Mouse (Mus musculus): ENCODE measurements around the gene Parp4. TPM values are rescaled to one million over a fixed set of nuclear protein-coding genes. Genes with fewer than 3 reads are reported as not detected.

Parp4 gene
- polyA plus RNA-seq (2015; fragmentation: Nextera tagmentation; extraction: Ambion mirVana): 1.6 and 1.7 TPM in 2 replicates

- Histone ChIP-seq H3K27ac (no peak within 1 kb of the TSS), H3K4me2 (peak within 1 kb of the TSS; percentile 62), H3K27me3 (0 out of 2 replicates have a peak, but pooled peaks cover 7% of the 10 kb centered on the region), H3K4me3 (peak within 1 kb of the TSS; percentile 45), H3K4me1 (replicated peaks) (peaks cover 17% of the 10 kb centered on the region), H3K36me3 (no peaks in the 10 kb centered on the region), H3K9me3 (no peaks in the 10 kb centered on the region), H3K9ac (peak within 1 kb of the TSS; percentile 67)
- under 1% methylated on average over 24 of the region's 24 CpGs for WGBS
- no peak for ATAC-seq (ENCODE audit: low FRiP score)
Observed at GRCm38 (mm10) chr14:56575416-56575815, at the start of gene Parp4, which contains the start of gene Cenpj. Gene Parp4, plus strand, starts transcription at chr14:56575619. Gene Cenpj, minus strand, starts transcription at chr14:56575425.

- Histone ChIP-seq H3K4me3 (no peak overlapping the region), H3K36me3 (peaks cover 45% of the 10 kb centered on the region), H3K27me3 (no peaks in the 10 kb centered on the region), H3K9ac (no peak overlapping the region), H3K4me1 (replicated peaks) (no peaks in the 10 kb centered on the region), H3K4me2 (no peak overlapping the region), H3K9me3 (no peaks in the 10 kb centered on the region), H3K27ac (no peak overlapping the region)
- no peak for ATAC-seq (ENCODE audit: low FRiP score)
- WGBS: 71% methylated on average over 2 of the region's 2 CpGs
Observed at GRCm38 (mm10) chr14:56530788-56531187, 44.6 kb upstream of the Parp4 start.

- H3K27me3 ChIP-seq: no peaks in the 10 kb centered on the region
- no peak for ATAC-seq (ENCODE audit: low FRiP score)
- no peak overlapping the region for H3K4me3 ChIP-seq
- WGBS: 86% methylated on average over 1 of the region's 1 CpGs
- no peaks in the 10 kb centered on the region for H3K9me3 ChIP-seq
- H3K9ac ChIP-seq: no peak overlapping the region
- H3K27ac ChIP-seq: no peak overlapping the region
- H3K4me2 ChIP-seq: no peak overlapping the region
- peaks cover 15% of the 10 kb centered on the region for H3K36me3 ChIP-seq
- no peaks in the 10 kb centered on the region for H3K4me1 ChIP-seq (replicated peaks)
Observed at GRCm38 (mm10) chr14:56544946-56545345, 30.5 kb upstream of the Parp4 start.

- Histone ChIP-seq H3K9me3 (no peaks in the 10 kb centered on the region), H3K9ac (no peak overlapping the region), H3K4me1 (replicated peaks) (no peaks in the 10 kb centered on the region), H3K27ac (no peak overlapping the region), H3K36me3 (peaks cover 15% of the 10 kb centered on the region), H3K4me3 (no peak overlapping the region), H3K4me2 (no peak overlapping the region), H3K27me3 (no peaks in the 10 kb centered on the region)
- ATAC-seq (ENCODE audit: low FRiP score): no peak
- 94% methylated on average over 4 of the region's 4 CpGs for WGBS
Observed at GRCm38 (mm10) chr14:56545491-56545890, 29.9 kb upstream of the Parp4 start.

- ATAC-seq (ENCODE audit: low FRiP score): no peak
- Histone ChIP-seq H3K36me3 (peaks cover 37% of the 10 kb centered on the region), H3K27me3 (no peaks in the 10 kb centered on the region), H3K27ac (no peak overlapping the region), H3K9me3 (no peaks in the 10 kb centered on the region), H3K4me1 (replicated peaks) (no peaks in the 10 kb centered on the region), H3K4me2 (no peak overlapping the region), H3K4me3 (no peak overlapping the region), H3K9ac (no peak overlapping the region)
- WGBS: 91% methylated on average over 4 of the region's 4 CpGs
Observed at GRCm38 (mm10) chr14:56550960-56551359, 24.5 kb upstream of the Parp4 start.

GRCm38 (mm10) chr14:56552924-56553323 lies 22.5 kb upstream of the Parp4 start:
- Histone ChIP-seq H3K4me3 (no peak overlapping the region), H3K4me2 (no peak overlapping the region), H3K27me3 (no peaks in the 10 kb centered on the region), H3K36me3 (peaks cover 42% of the 10 kb centered on the region), H3K27ac (no peak overlapping the region), H3K9ac (no peak overlapping the region; the same call in 1 of the 2 replicates), H3K4me1 (replicated peaks) (no peaks in the 10 kb centered on the region), H3K9me3 (no peaks in the 10 kb centered on the region)
- WGBS: 92% methylated on average over 6 of the region's 6 CpGs
- ATAC-seq (ENCODE audit: low FRiP score): no peak

GRCm38 (mm10) chr14:56553331-56553730 lies 22.1 kb upstream of the Parp4 start:
- no peak overlapping the region for H3K4me2 ChIP-seq
- peaks cover 46% of the 10 kb centered on the region for H3K36me3 ChIP-seq

GRCm38 (mm10) chr14:56554716-56555115 lies 20.7 kb upstream of the Parp4 start:
- Histone ChIP-seq H3K27me3 (no peaks in the 10 kb centered on the region), H3K4me2 (no peak overlapping the region), H3K4me1 (replicated peaks) (no peaks in the 10 kb centered on the region), H3K9ac (no peak overlapping the region), H3K27ac (no peak overlapping the region), H3K36me3 (peaks cover 46% of the 10 kb centered on the region), H3K9me3 (no peaks in the 10 kb centered on the region), H3K4me3 (no peak overlapping the region)
- ATAC-seq (ENCODE audit: low FRiP score): no peak
- 99% methylated on average over 2 of the region's 2 CpGs for WGBS

More at GRCm38 (mm10) chr14:56553331-56553730, 22.1 kb upstream of the Parp4 start:
- Histone ChIP-seq H3K9me3 (no peaks in the 10 kb centered on the region), H3K9ac (no peak overlapping the region; the same call in 1 of the 2 replicates), H3K27ac (no peak overlapping the region), H3K4me1 (replicated peaks) (no peaks in the 10 kb centered on the region), H3K27me3 (no peaks in the 10 kb centered on the region), H3K4me3 (no peak overlapping the region)
- ATAC-seq (ENCODE audit: low FRiP score): no peak
- 93% methylated on average over 7 of the region's 7 CpGs for WGBS

GRCm38 (mm10) chr14:56559134-56559533 lies 16.3 kb upstream of the Parp4 start:
- 95% methylated on average over 3 of the region's 3 CpGs for WGBS
- H3K9me3 ChIP-seq: no peaks in the 10 kb centered on the region
- no peaks in the 10 kb centered on the region for H3K4me1 ChIP-seq (replicated peaks)
- no peaks in the 10 kb centered on the region for H3K27me3 ChIP-seq
- no peak for ATAC-seq (ENCODE audit: low FRiP score)
- no peak overlapping the region for H3K4me2 ChIP-seq
- H3K9ac ChIP-seq: no peak overlapping the region
- H3K4me3 ChIP-seq: no peak overlapping the region
- no peak overlapping the region for H3K27ac ChIP-seq
- peaks cover 31% of the 10 kb centered on the region for H3K36me3 ChIP-seq

- H3K9me3 ChIP-seq: no peaks in the 10 kb centered on the region
- H3K27ac ChIP-seq: no peak overlapping the region
- no peak overlapping the region for H3K4me2 ChIP-seq
- H3K27me3 ChIP-seq: no peaks in the 10 kb centered on the region
- peaks cover 12% of the 10 kb centered on the region for H3K36me3 ChIP-seq
- H3K4me3 ChIP-seq: no peak overlapping the region
- peaks cover 14% of the 10 kb centered on the region for H3K4me1 ChIP-seq (replicated peaks)
- 88% methylated on average over 7 of the region's 7 CpGs for WGBS
- H3K9ac ChIP-seq: no peak overlapping the region
- no peak for ATAC-seq (ENCODE audit: low FRiP score)
Observed at GRCm38 (mm10) chr14:56567476-56567875, 7.9 kb upstream of the Parp4 start.

- Histone ChIP-seq H3K36me3 (no peaks in the 10 kb centered on the region), H3K4me1 (replicated peaks) (peaks cover 15% of the 10 kb centered on the region), H3K9me3 (no peaks in the 10 kb centered on the region), H3K9ac (no peak overlapping the region), H3K27ac (no peak overlapping the region), H3K27me3 (no peaks in the 10 kb centered on the region), H3K4me2 (no peak overlapping the region), H3K4me3 (no peak overlapping the region)
- ATAC-seq (ENCODE audit: low FRiP score): no peak
- WGBS: 89% methylated on average over 4 of the region's 4 CpGs
Observed at GRCm38 (mm10) chr14:56569041-56569440, 6.4 kb upstream of the Parp4 start.

GRCm38 (mm10) chr14:56571310-56572093 lies 3.9 kb upstream of the Parp4 start:
- WGBS: under 1% methylated on average over 57 of the region's 59 CpGs
- ATAC-seq (ENCODE audit: low FRiP score): peak; percentile 100

GRCm38 (mm10) chr14:56572546-56572945 lies 2.9 kb upstream of the Parp4 start:
- Histone ChIP-seq H3K4me1 (replicated peaks) (peaks cover 23% of the 10 kb centered on the region), H3K27ac (no peak overlapping the region), H3K4me3 (no peak overlapping the region; the same call in 1 of the 2 replicates), H3K9ac (no peak overlapping the region), H3K9me3 (no peaks in the 10 kb centered on the region), H3K4me2 (peak overlapping the region; percentile 53), H3K27me3 (0 out of 2 replicates have a peak, but pooled peaks cover 7% of the 10 kb centered on the region), H3K36me3 (no peaks in the 10 kb centered on the region)
- no peak for ATAC-seq (ENCODE audit: low FRiP score)
- 72% methylated on average over 2 of the region's 2 CpGs for WGBS

More at GRCm38 (mm10) chr14:56571310-56572093, 3.9 kb upstream of the Parp4 start:
- Histone ChIP-seq H3K9ac (peak overlapping the region; percentile 71), H3K9me3 (no peaks in the 10 kb centered on the region), H3K4me1 (replicated peaks) (peaks cover 23% of the 10 kb centered on the region), H3K27me3 (0 out of 2 replicates have a peak, but pooled peaks cover 7% of the 10 kb centered on the region), H3K27ac (peak overlapping the region; percentile 67), H3K36me3 (no peaks in the 10 kb centered on the region), H3K4me3 (peak overlapping the region; percentile 81), H3K4me2 (peak overlapping the region; percentile 80)

Data from hindbrain, embryonic 13.5 days (tissue).